17 mouse cellular contexts compared by ENCODE assay signal in the genomic region with DNA sequence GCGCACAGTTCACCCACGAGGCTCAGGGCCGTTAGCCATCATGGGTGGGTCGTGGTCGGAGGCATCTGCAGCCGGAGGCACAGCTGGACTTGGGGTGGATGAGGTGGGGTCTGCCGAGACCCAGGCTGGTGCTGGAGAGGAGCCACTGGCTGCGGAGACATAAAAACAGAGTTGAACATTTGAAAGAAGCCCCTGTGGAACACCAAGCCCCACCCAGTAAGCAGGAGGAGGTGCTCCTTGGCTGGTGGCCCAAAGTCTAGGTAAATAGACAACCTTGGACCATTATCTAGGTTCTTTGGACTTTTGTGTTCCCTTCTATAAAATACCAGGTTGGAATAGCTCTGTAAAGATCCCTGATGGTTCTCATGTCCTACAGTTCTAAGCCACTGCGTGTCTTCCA.
DNase-seq lines count a peak whose midpoint lies in the region; ATAC-seq and TF ChIP-seq lines count a peak whose summit lies in the region.
"Had no signal": no experiment of that assay in that cellular context is flagged by ENCODE, and none has a peak within 500 bp of the region (broad histone marks: within the 10 kb centered on the region; RNA-seq: fewer than 3 reads in every experiment).

No protein-coding gene starts in this region.

- DNase-seq in kidney, adult 2 months, result peak; percentile 78
- peak; percentile 58 to 68 for DNase-seq in kidney, adult 8-10 months
- DNase-seq in kidney, postnatal 25 days, result peak; percentile 73 to 78
- no peak for DNase-seq in urinary bladder, postnatal 25 days (ENCODE audit: low spot score)
- DNase-seq: adrenal gland, adult 2 months; adrenal gland, postnatal 25 days; cerebellum, adult 2 months; cerebellum, postnatal 25 days; forebrain, postnatal 0 days; gastrocnemius, postnatal 14 days; heart, postnatal 10 days had no signal

- WGBS in kidney, adult 2 months, result 54% methylated on average over 9 of the region's 9 CpGs
- 77% methylated on average over 9 of the region's 9 CpGs for WGBS in kidney, embryonic 16.5 days
- 84% methylated on average over 9 of the region's 9 CpGs for WGBS in forebrain, embryonic 16.5 days
- 84% methylated on average over 9 of the region's 9 CpGs for WGBS in forebrain, embryonic 15.5 days

- ATAC-seq in kidney, embryonic 16.5 days (ENCODE audit: low FRiP score, low TSS enrichment), result no peak
- ATAC-seq in forebrain, embryonic 16.5 days, result no peak
- ATAC-seq in forebrain, embryonic 15.5 days (replicated peaks), result no peak
- ATAC-seq: hindbrain, postnatal 0 days had no signal

- H3K9ac ChIP-seq in kidney, embryonic 16.5 days (replicated peaks; ENCODE audit: low read length), result no peak overlapping the region
- no peak overlapping the region for H3K9ac ChIP-seq in forebrain, embryonic 16.5 days (replicated peaks; ENCODE audit: low read depth, low read length)
- H3K9ac ChIP-seq in forebrain, embryonic 15.5 days (replicated peaks), result no peak overlapping the region
- H3K9ac ChIP-seq: embryonic facial prominence, embryonic 12.5 days; forebrain, postnatal 0 days; hindbrain, embryonic 13.5 days had no signal

- H3K4me2 ChIP-seq in kidney, embryonic 16.5 days (replicated peaks; ENCODE audit: low read depth, low read length), result no peak overlapping the region
- no peak overlapping the region for H3K4me2 ChIP-seq in forebrain, embryonic 16.5 days (ENCODE audit: low read length)
- H3K4me2 ChIP-seq in forebrain, embryonic 15.5 days (replicated peaks), result no peak overlapping the region
- H3K4me2 ChIP-seq: embryonic facial prominence, embryonic 12.5 days; hindbrain, embryonic 13.5 days had no signal

- no peak for TF ChIP-seq CTCF in kidney, adult 2 months (conservative IDR thresholded peaks at IDR 0.05; ENCODE audit: insufficient read depth, insufficient read length, low read depth, low read length)

- no peaks in the 10 kb centered on the region for H3K36me3 ChIP-seq in kidney, adult 2 months (ENCODE audit: control insufficient read depth, insufficient read depth, low read length)
- peaks cover 2% of the 10 kb centered on the region; the same call in 1 of the 2 replicates for H3K36me3 ChIP-seq in kidney, embryonic 16.5 days (ENCODE audit: insufficient read depth, low read length)
- peaks cover under 1% of the 10 kb centered on the region; the same call in 1 of the 2 replicates for H3K36me3 ChIP-seq in forebrain, embryonic 16.5 days (ENCODE audit: control insufficient read depth, insufficient read depth)
- 0 out of 2 replicates have a peak, but pooled peaks cover 2% of the 10 kb centered on the region for H3K36me3 ChIP-seq in forebrain, embryonic 15.5 days
- H3K36me3 ChIP-seq: embryonic facial prominence, embryonic 12.5 days had no signal

- TF ChIP-seq POLR2A in kidney, adult 2 months (IDR thresholded peaks at IDR 0.05; ENCODE audit: low read depth, low read length), result no peak

- 0 out of 2 replicates have a peak overlapping the region, but pooled peaks have one; percentile 42 for H3K27ac ChIP-seq in kidney, adult 2 months (ENCODE audit: insufficient read depth, low read depth, low read length)
- H3K27ac ChIP-seq in kidney, embryonic 16.5 days (ENCODE audit: low read length), result no peak overlapping the region
- H3K27ac ChIP-seq in forebrain, embryonic 16.5 days (ENCODE audit: low read length), result no peak overlapping the region
- no peak overlapping the region for H3K27ac ChIP-seq in forebrain, embryonic 15.5 days (replicated peaks)
- H3K27ac ChIP-seq: embryonic facial prominence, embryonic 12.5 days; hindbrain, embryonic 13.5 days; hindbrain, postnatal 0 days had no signal

- no peak overlapping the region for H3K4me3 ChIP-seq in kidney, adult 2 months (ENCODE audit: insufficient read depth, low read depth, low read length)
- H3K4me3 ChIP-seq in kidney, embryonic 16.5 days (ENCODE audit: low read length), result no peak overlapping the region
- no peak overlapping the region for H3K4me3 ChIP-seq in forebrain, embryonic 16.5 days (replicated peaks; ENCODE audit: low read length)
- H3K4me3 ChIP-seq in forebrain, embryonic 15.5 days, result no peak overlapping the region
- H3K4me3 ChIP-seq: embryonic facial prominence, embryonic 12.5 days; hindbrain, embryonic 13.5 days had no signal

- H3K9me3 ChIP-seq in kidney, embryonic 16.5 days (ENCODE audit: low read length), result peaks cover 2% of the 10 kb centered on the region; the same call in 1 of the 2 replicates
- H3K9me3 ChIP-seq in forebrain, embryonic 16.5 days (ENCODE audit: control insufficient read depth, low read length), result peaks cover 2% of the 10 kb centered on the region
- peaks cover 2% of the 10 kb centered on the region; the same call in 1 of the 2 replicates for H3K9me3 ChIP-seq in forebrain, embryonic 15.5 days
- H3K9me3 ChIP-seq: embryonic facial prominence, embryonic 12.5 days had no signal

- peaks cover 44% of the 10 kb centered on the region for H3K4me1 ChIP-seq in kidney, adult 2 months (ENCODE audit: control insufficient read depth, insufficient read depth, low read length)
- H3K4me1 ChIP-seq in kidney, embryonic 16.5 days (ENCODE audit: insufficient read depth, low read length), result peaks cover 52% of the 10 kb centered on the region
- H3K4me1 ChIP-seq in forebrain, embryonic 16.5 days (replicated peaks; ENCODE audit: control insufficient read depth, insufficient read depth, low read length), result peaks cover 12% of the 10 kb centered on the region
- peaks cover 7% of the 10 kb centered on the region for H3K4me1 ChIP-seq in forebrain, embryonic 15.5 days
- H3K4me1 ChIP-seq: embryonic facial prominence, embryonic 12.5 days had no signal

- H3K27me3 ChIP-seq in kidney, adult 2 months (replicated peaks; ENCODE audit: control insufficient read depth, insufficient read depth, low read length), result no peaks in the 10 kb centered on the region
- no peaks in the 10 kb centered on the region for H3K27me3 ChIP-seq in kidney, embryonic 16.5 days (ENCODE audit: insufficient read depth, low read length)
- no peaks in the 10 kb centered on the region for H3K27me3 ChIP-seq in forebrain, embryonic 16.5 days (replicated peaks; ENCODE audit: control insufficient read depth, insufficient read depth, low read length)
- no peaks in the 10 kb centered on the region for H3K27me3 ChIP-seq in forebrain, embryonic 15.5 days
- H3K27me3 ChIP-seq: embryonic facial prominence, embryonic 12.5 days; hindbrain, embryonic 13.5 days had no signal
